Mouse (Mus musculus): ENCODE results near the gene Ank2.

- TF ChIP-seq CTCF (IDR thresholded peaks at IDR 0.05; ENCODE audit: low read depth, low read length) (no peak), POLR2A (IDR thresholded peaks at IDR 0.05; ENCODE audit: borderline replicate concordance, low read depth, low read length) (no peak)
Observed at GRCm38 (mm10) chr3:126886090-126886489, 613.1 kb downstream of the Ank2 start.
